Mouse (Mus musculus) neural tube, embryonic 14.5 days (tissue): ENCODE data around the gene Pla1a. TPM values are rescaled to one million over a fixed set of nuclear protein-coding genes. Genes with fewer than 3 reads are reported as not detected.

Source experiments
- ATAC-seq: fragments of 200-750 bp; cut with Nextera tagmentation; 2 replicates; pipeline ENCODE4 v1.8.0; 2017; ENCODE audit warnings: low read depth, mild to moderate bottlenecking, moderate TSS enrichment, moderate library complexity
- H3K27ac ChIP-seq: fragments of 300-500 bp; sonication (generic); 2 replicates; pipeline ENCODE4 v1.5.1; 2014; ENCODE audit warnings: low read depth, mild to moderate bottlenecking, control low read depth, low read length, moderate library complexity, mixed read lengths
- H3K27me3 ChIP-seq: fragments of 300-500 bp; sonication (generic); 2 replicates; pipeline ENCODE4 v1.6.1; 2014; ENCODE audit warnings: low read length; ENCODE audit not compliant: control insufficient read depth, insufficient read depth
- H3K36me3 ChIP-seq: fragments of 300-500 bp; sonication (generic); 2 replicates; pipeline ENCODE4 v1.6.1; 2014; ENCODE audit warnings: low read length, mixed read lengths; ENCODE audit not compliant: control insufficient read depth, insufficient read depth
- H3K4me1 ChIP-seq: fragments of 300-500 bp; sonication (generic); 2 replicates; pipeline ENCODE4 v1.6.1; 2014; ENCODE audit warnings: low read length; ENCODE audit not compliant: control insufficient read depth, insufficient read depth
- H3K4me2 ChIP-seq: fragments of 300-500 bp; sonication (generic); 2 replicates; pipeline ENCODE4 v1.6.1; 2014; ENCODE audit warnings: mild to moderate bottlenecking, low read depth, low read length, control low read depth
- H3K4me3 ChIP-seq: fragments of 300-500 bp; sonication (generic); 2 replicates; pipeline ENCODE4 v1.5.1; 2014; ENCODE audit warnings: low read depth, low read length, control low read depth, mixed read lengths
- H3K9ac ChIP-seq: fragments of 300-500 bp; sonication (generic); replicated peaks from 2 replicates; pipeline ENCODE4 v1.6.1; 2014; ENCODE audit warnings: low read depth, mild to moderate bottlenecking, control low read depth, low read length, mixed read lengths
- H3K9me3 ChIP-seq: fragments of 300-500 bp; sonication (generic); 2 replicates; pipeline ENCODE4 v1.6.1; 2016; ENCODE audit warnings: low read length; ENCODE audit not compliant: control insufficient read depth
- WGBS: fragments of 180-500 bp; shearing (Covaris S2); extraction: QIAGEN DNeasy Blood & Tissue Kit; methylation state at CpG from one replicate; pipeline ENCODE4 v1.1.7; 2014; 5-methylcytosine and 5-hydroxymethylcytosine counted together
- polyA plus RNA-seq: library from polyadenylated mRNA; unstranded; fragments of >200 nt; fragmentation: Nextera tagmentation; extraction: Ambion mirVana; gene quantifications from 2 replicates; pipeline ENCODE4 v1.2.1, GENCODE M21; 2014

Gene Pla1a
- polyA plus RNA-seq, 1 experiment from 2014 or later: 0.47 TPM

DNA sequence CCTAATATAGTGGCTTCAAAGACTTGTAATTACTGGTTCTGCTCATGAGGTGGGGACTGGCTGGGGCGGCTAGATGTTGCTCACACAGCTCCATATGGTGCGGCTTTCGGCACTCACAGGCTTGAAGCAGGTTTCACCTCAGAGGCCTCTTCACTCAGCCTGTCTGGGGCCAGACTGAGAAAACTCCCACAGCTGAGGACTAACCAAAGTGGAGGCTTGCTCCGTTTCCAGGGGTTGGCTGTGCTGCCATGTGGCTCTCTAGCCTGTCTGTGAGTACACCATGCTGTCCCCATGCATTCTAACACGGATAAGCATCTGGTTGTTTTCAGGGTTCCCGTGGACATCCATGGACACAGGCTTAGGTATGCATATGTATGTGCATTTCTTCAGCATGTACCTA, 54.4 kb downstream of the Pla1a start:
- Histone ChIP-seq H3K27ac (no peak overlapping the region), H3K4me1 (no peaks in the 10 kb centered on the region; the same call in 1 of the 2 replicates), H3K36me3 (no peaks in the 10 kb centered on the region), H3K9me3 (no peaks in the 10 kb centered on the region), H3K4me3 (no peak overlapping the region), H3K4me2 (no peak overlapping the region), H3K9ac (no peak overlapping the region), H3K27me3 (no peaks in the 10 kb centered on the region)
- WGBS: 80% methylated on average over 6 of the region's 6 CpGs
- no peak for ATAC-seq

DNA sequence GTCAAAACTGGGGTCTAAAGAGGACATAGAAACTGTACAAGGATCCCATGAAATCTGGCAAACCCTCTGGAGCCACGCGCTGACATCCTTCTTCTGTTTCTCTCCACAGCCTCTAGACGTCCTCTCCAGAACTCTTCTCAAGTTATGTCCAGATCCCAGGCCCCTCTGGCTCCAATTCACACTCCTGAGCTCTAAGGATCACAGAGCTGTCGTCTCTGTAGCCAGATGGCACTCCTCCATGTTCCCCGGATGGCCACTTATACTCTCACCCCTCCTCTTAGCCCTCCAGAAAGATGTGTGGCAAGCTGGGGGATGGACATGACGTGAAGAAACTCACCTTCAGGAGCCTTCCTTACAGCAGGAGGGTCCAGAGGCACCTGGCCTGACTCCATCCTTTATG, 55.4 kb downstream of the Pla1a start:
- Histone ChIP-seq H3K36me3 (no peaks in the 10 kb centered on the region), H3K27me3 (no peaks in the 10 kb centered on the region), H3K4me2 (no peak overlapping the region), H3K9ac (no peak overlapping the region), H3K4me3 (no peak overlapping the region), H3K27ac (no peak overlapping the region), H3K9me3 (no peaks in the 10 kb centered on the region), H3K4me1 (no peaks in the 10 kb centered on the region; the same call in 1 of the 2 replicates)
- no peak for ATAC-seq
- 82% methylated on average over 6 of the region's 6 CpGs for whole genome bisulfite sequencing

DNA sequence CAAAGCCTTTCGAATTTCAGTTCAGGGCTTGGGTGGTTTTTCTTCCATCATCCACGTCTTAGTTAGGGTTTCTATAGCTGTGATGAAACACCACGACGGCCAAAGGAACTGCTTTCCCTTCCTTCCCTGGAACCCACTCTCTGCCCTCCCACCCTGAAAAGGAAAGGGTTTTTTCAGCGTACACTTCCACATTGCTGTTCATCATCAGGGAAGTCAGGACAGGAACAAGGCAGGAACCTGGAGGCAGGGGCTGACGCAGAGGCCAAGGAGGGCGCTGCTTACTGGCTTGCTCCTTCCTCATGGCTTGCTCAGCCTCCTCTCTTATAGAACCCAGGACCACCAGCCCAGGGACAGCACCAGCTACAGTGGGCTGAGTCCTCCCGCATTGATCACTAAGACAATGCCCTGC, 56.1 kb downstream of the Pla1a start:
- peak overlapping the region; percentile 9; the same call in 1 of the 2 replicates for H3K4me3 ChIP-seq
- 60% methylated on average over 8 of the region's 8 CpGs for WGBS
- peak overlapping the region; percentile 41 for H3K4me2 ChIP-seq
- H3K27me3 ChIP-seq: no peaks in the 10 kb centered on the region
- H3K4me1 ChIP-seq: no peaks in the 10 kb centered on the region; the same call in 1 of the 2 replicates
- peak overlapping the region; percentile 71; the same call in 1 of the 2 replicates for H3K27ac ChIP-seq
- H3K9ac ChIP-seq: peak overlapping the region; percentile 44; the same call in 1 of the 2 replicates
- no peaks in the 10 kb centered on the region for H3K9me3 ChIP-seq
- no peaks in the 10 kb centered on the region for H3K36me3 ChIP-seq
- peak; percentile 62 for ATAC-seq

DNA sequence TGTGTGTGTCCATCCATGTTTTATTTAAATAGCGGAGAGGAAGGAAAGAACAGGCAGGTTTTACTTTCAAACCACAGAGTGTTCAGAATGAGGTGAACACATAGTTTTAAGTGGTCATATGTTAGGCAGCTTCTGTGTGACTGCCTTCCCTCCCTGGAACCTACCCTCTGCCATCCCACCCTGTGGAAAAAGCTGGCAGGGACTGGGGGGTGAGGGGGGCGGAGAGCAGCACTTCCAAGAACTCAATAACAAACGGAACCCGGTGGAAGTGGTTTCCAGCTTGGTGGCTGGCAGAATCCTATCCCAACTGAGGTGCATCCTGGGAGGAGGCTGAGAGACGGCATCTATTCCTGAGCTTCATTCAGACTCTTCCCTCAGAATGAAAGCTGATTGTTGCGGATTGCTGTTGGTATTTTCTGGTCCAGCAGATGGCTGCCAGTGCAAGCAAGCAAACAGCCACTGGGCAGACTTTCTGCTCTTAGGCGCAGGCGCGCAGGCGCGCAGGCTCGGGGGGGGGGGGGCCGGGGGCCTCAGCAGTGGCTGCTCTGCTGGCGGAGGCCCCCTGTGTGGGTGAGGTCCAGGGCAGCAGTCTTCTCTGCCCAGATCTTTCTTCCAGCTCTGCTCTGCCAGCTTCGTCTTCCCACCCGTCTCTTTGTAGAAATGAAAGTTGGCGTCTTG, 56.6 kb downstream of the Pla1a start:
- H3K9me3 ChIP-seq: no peaks in the 10 kb centered on the region
- H3K4me3 ChIP-seq: peak overlapping the region; percentile 9; the same call in 1 of the 2 replicates
- H3K9ac ChIP-seq: peak overlapping the region; percentile 44; the same call in 1 of the 2 replicates
- 33% methylated on average over 17 of the region's 17 CpGs for WGBS
- H3K4me2 ChIP-seq: peak overlapping the region; percentile 41
- no peaks in the 10 kb centered on the region for H3K27me3 ChIP-seq
- peak overlapping the region; percentile 71 for H3K27ac ChIP-seq
- no peaks in the 10 kb centered on the region; the same call in 1 of the 2 replicates for H3K4me1 ChIP-seq
- ATAC-seq: peak; percentile 93
- H3K36me3 ChIP-seq: no peaks in the 10 kb centered on the region

DNA sequence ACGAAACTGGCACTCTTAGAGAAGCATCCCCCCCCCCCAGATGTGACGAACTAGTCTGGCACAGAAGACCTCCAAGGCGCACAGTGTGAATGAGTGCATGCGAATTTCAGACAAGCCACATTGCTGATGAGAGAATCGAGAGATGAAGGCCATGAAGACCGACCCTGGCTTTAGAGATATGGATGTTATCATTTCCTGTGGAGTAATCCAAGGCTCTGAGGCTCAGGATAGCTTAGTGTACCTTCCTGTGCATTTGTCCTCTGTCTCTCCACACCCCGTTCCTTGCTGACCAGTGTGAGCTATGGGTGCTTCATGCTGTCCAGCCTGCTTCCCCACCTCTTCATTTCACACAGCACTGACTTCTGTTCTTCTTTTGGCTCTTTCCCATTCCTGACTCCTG, 57.8 kb downstream of the Pla1a start:
- no peaks in the 10 kb centered on the region for H3K36me3 ChIP-seq
- ATAC-seq: no peak
- no peaks in the 10 kb centered on the region; the same call in 1 of the 2 replicates for H3K4me1 ChIP-seq
- H3K9me3 ChIP-seq: no peaks in the 10 kb centered on the region
- no peak overlapping the region for H3K4me2 ChIP-seq
- WGBS: 88% methylated on average over 7 of the region's 7 CpGs
- no peak overlapping the region for H3K4me3 ChIP-seq
- no peak overlapping the region for H3K9ac ChIP-seq
- H3K27ac ChIP-seq: no peak overlapping the region
- H3K27me3 ChIP-seq: no peaks in the 10 kb centered on the region

DNA sequence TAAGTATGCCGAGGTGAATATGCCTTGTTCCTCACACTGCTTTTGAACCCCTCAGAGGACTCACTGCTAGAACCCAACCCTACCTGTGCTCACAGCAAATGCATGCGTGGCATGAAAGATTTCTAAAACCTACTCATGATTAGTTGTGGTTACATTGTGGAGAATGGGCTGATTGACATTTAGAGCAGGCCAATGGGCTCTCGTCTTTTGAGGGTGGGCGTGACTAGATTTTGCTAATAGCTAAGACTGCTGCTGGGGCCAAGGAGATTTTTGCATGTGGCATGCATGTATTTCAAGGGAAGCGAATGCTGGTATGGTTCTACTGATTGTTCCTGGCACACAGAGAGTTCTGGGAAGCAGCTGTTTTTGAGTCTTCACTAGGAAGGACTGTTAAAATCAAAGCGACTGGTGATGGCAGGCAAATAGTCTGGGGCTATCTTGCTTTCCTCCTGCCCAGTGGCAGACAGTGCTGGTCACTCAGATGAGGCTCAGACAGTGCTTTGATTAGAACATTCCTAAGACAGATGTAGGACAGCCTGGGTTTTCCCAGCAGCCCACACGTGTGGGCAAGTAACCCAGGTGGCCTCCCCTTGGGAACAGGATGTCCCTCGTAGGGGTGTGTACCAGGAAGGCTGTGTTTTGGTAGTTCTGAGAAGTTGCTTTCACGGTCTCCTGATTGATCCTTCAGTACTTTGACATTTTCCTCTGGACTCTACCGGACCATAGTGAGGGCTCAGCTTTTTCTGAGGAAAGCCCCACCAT, 58.4 kb downstream of the Pla1a start:
- WGBS: 84% methylated on average over 10 of the region's 10 CpGs
- Histone ChIP-seq H3K36me3 (no peaks in the 10 kb centered on the region), H3K4me1 (no peaks in the 10 kb centered on the region; the same call in 1 of the 2 replicates), H3K9me3 (no peaks in the 10 kb centered on the region), H3K4me2 (no peak overlapping the region), H3K9ac (no peak overlapping the region), H3K27ac (no peak overlapping the region), H3K4me3 (no peak overlapping the region), H3K27me3 (no peaks in the 10 kb centered on the region)
- ATAC-seq: no peak

DNA sequence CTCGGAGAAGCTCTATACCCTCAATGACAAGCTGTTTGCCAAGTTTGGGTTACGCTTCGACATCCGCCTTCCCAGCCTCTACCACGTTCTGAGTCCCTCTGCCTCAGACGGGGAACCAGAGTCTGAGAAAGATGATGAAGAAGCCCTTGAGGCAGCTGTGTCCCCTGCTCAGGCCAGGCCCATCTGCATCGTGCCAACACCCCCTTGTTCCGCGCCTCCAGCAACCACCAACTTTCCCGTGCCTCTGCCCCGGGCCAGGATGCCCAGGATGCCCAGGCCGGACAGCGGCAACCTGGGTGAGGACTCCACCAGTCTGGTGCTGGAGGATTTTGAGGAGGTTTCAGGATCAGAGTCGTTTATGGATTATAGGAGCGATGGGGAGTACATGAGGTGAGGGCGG, 59.0 kb downstream of the Pla1a start:
- Histone ChIP-seq H3K4me2 (no peak overlapping the region), H3K9ac (no peak overlapping the region), H3K4me1 (no peaks in the 10 kb centered on the region; the same call in 1 of the 2 replicates), H3K4me3 (no peak overlapping the region), H3K36me3 (no peaks in the 10 kb centered on the region), H3K9me3 (no peaks in the 10 kb centered on the region), H3K27me3 (no peaks in the 10 kb centered on the region), H3K27ac (no peak overlapping the region)
- ATAC-seq: no peak
- 88% methylated on average over 16 of the region's 16 CpGs for WGBS

DNA sequence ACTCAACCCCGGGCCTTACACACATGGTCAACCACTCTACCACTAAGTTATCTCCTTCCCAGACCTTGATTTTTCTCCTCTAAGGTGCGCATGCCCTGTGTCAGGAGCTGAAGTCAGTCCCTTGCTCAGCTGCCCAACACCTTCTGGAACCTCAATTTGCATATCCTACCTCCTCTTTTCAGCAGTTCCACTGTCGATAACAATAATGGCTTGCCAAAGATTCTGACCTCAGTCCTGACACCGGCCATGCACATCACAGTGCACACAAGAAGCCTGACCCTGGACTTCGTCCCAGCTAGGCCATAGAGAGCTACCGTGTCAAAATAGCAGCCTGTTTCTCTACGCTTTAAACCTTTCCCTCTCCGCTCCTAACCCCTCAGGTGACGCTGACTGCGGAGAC, 59.5 kb downstream of the Pla1a start:
- no peak overlapping the region for H3K4me2 ChIP-seq
- no peaks in the 10 kb centered on the region; the same call in 1 of the 2 replicates for H3K4me1 ChIP-seq
- no peak overlapping the region for H3K9ac ChIP-seq
- no peaks in the 10 kb centered on the region for H3K27me3 ChIP-seq
- no peak for ATAC-seq
- H3K27ac ChIP-seq: no peak overlapping the region
- no peak overlapping the region for H3K4me3 ChIP-seq
- no peaks in the 10 kb centered on the region for H3K36me3 ChIP-seq
- 85% methylated on average over 10 of the region's 10 CpGs for WGBS
- H3K9me3 ChIP-seq: no peaks in the 10 kb centered on the region

DNA sequence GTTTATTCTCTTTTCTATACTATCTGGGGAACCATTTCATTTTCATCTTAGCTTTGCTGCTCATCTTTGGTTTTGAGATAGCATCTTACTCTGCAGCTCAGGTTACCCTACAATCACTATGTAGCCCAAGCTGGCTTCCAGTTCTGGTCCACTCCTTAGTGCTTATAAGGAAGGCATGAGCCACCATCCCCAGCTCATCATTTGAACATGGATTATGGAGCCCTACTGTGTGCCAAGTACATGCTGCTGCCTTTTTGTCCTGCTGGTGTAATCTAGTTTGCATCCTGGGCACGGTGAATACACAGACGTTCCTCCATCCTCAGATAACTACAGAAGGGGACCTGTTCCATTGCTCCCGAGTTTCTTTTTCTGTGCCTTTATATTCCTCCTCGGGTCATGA, 60.1 kb downstream of the Pla1a start:
- Histone ChIP-seq H3K9me3 (no peaks in the 10 kb centered on the region), H3K36me3 (no peaks in the 10 kb centered on the region), H3K9ac (no peak overlapping the region), H3K27ac (no peak overlapping the region), H3K27me3 (no peaks in the 10 kb centered on the region), H3K4me2 (no peak overlapping the region), H3K4me3 (no peak overlapping the region), H3K4me1 (no peaks in the 10 kb centered on the region; the same call in 1 of the 2 replicates)
- WGBS: 91% methylated on average over 4 of the region's 4 CpGs
- ATAC-seq: no peak
